Comparison of ENCODE assay signal across 27 mouse cellular contexts in the genomic region with DNA sequence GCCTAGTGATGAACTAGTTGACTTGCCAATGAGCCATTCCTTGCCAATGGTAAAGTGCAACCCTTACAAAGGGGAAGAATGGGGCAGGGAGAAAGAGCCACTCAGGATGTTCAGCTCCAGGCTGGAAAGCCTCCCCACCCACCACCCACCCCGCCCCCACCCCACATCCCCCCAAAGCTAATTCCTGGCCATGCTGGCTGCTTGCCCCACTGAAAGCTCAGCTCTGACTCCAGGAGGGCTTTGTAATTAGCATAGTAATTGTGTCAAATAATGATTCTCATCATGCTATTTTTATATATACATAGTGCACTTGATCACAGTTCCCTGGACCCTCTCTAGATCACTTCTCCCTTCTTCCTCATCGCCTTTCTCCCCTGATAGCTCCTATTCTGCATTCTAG.
DNase-seq lines count a peak whose midpoint lies in the region; ATAC-seq lines count a peak whose summit lies in the region.
"Had no signal": no experiment of that assay in that cellular context is flagged by ENCODE, and none has a peak within 500 bp of the region (broad histone marks: within the 10 kb centered on the region; RNA-seq: fewer than 3 reads in every experiment).

No protein-coding gene starts in this region.

- H3K27me3 ChIP-seq in heart, embryonic 15.5 days = no peaks in the 10 kb centered on the region
- H3K27me3 ChIP-seq: embryonic facial prominence, embryonic 12.5 days; forebrain, embryonic 15.5 days; kidney, embryonic 15.5 days; liver, embryonic 12.5 days; megakaryocyte, embryonic 14.5 days; midbrain, embryonic 13.5 days had no signal

- 79% methylated on average over 2 of the region's 2 CpGs for WGBS in heart, embryonic 15.5 days

- intact Hi-C loops in heart, postnatal 36 days (cut with DNase I) = loop anchor here (5.0 kb wide), 1 partner anchor 85 kb away; no protein-coding TSS in a partner anchor

- no peak overlapping the region for H3K9ac ChIP-seq in heart, embryonic 15.5 days
- H3K9ac ChIP-seq: embryonic facial prominence, embryonic 12.5 days; forebrain, embryonic 15.5 days; kidney, embryonic 15.5 days; liver, embryonic 12.5 days; liver, postnatal 0 days; midbrain, embryonic 13.5 days had no signal

- H3K27ac ChIP-seq in heart, embryonic 15.5 days = peak overlapping the region; percentile 87
- H3K27ac ChIP-seq: embryonic facial prominence, embryonic 12.5 days; forebrain, embryonic 15.5 days; gastrocnemius, adult 2 months; kidney, embryonic 15.5 days; left cerebral cortex, adult 2 months; liver, embryonic 12.5 days; midbrain, embryonic 13.5 days had no signal

- peaks cover 53% of the 10 kb centered on the region for H3K4me1 ChIP-seq in heart, embryonic 15.5 days (replicated peaks)
- H3K4me1 ChIP-seq: embryonic facial prominence, embryonic 12.5 days; forebrain, embryonic 15.5 days; kidney, embryonic 15.5 days; liver, embryonic 12.5 days; megakaryocyte, embryonic 14.5 days; midbrain, embryonic 13.5 days had no signal

- peak; percentile 10 for DNase-seq in heart, adult 11 months
- DNase-seq in heart, postnatal 36 days = no peak
- no peak for DNase-seq in heart, postnatal 4 days
- peak; percentile 22 for DNase-seq in lung, postnatal 14 days
- no peak for DNase-seq in lung, postnatal 25 days (ENCODE audit: low spot score)
- no peak for DNase-seq in layer of hippocampus, adult 9-10 months (ENCODE audit: low spot score)
- DNase-seq: adrenal gland, postnatal 25 days; cerebellum, adult 2 months; embryo, embryonic 11 days; gastrocnemius, adult 2 months; gastrocnemius, postnatal 36 days; kidney, adult 18-20 months; kidney, postnatal 25 days; liver, postnatal 0 days; lung, postnatal 4 days; thymus, adult 2 months; thymus, postnatal 4 days had no signal

- no peaks in the 10 kb centered on the region for H3K36me3 ChIP-seq in heart, embryonic 15.5 days
- H3K36me3 ChIP-seq: embryonic facial prominence, embryonic 12.5 days; forebrain, embryonic 15.5 days; kidney, embryonic 15.5 days; liver, embryonic 12.5 days; midbrain, embryonic 13.5 days had no signal

- no peak overlapping the region for H3K4me2 ChIP-seq in heart, embryonic 15.5 days
- H3K4me2 ChIP-seq: embryonic facial prominence, embryonic 12.5 days; forebrain, embryonic 15.5 days; kidney, embryonic 15.5 days; liver, embryonic 12.5 days; midbrain, embryonic 13.5 days had no signal

- H3K9me3 ChIP-seq in heart, embryonic 15.5 days (replicated peaks) = no peaks in the 10 kb centered on the region
- H3K9me3 ChIP-seq: embryonic facial prominence, embryonic 12.5 days; forebrain, embryonic 15.5 days; kidney, embryonic 15.5 days; liver, embryonic 12.5 days; midbrain, embryonic 13.5 days had no signal

- no peak overlapping the region for H3K4me3 ChIP-seq in heart, embryonic 15.5 days
- H3K4me3 ChIP-seq: embryonic facial prominence, embryonic 12.5 days; forebrain, embryonic 15.5 days; gastrocnemius, adult 2 months; kidney, embryonic 15.5 days; left cerebral cortex, adult 2 months; liver, embryonic 12.5 days; megakaryocyte, embryonic 14.5 days; midbrain, embryonic 13.5 days had no signal

- ATAC-seq in heart, embryonic 15.5 days (replicated peaks; ENCODE audit: insufficient number of reproducible peaks, insufficient read depth, low FRiP score, low read depth) = no peak
- ATAC-seq: CD4-positive, CD25-positive, alpha-beta regulatory T cell, adult 4 months; forebrain, embryonic 15.5 days; hindbrain, embryonic 16.5 days; liver, embryonic 12.5 days; liver, postnatal 0 days; midbrain, embryonic 13.5 days had no signal

Comparison
In these comparisons a context has a peak if more than half of its experiments do, and no peak if none do; other contexts are left out.
1. DNase-seq: peak in heart, adult 11 months (single experiment) and lung, postnatal 14 days (single experiment); none in heart, postnatal 36 days (0 of 2), heart, postnatal 4 days (single experiment), lung, postnatal 25 days (single experiment) and layer of hippocampus, adult 9-10 months (single experiment).